Mouse (Mus musculus) urinary bladder, postnatal 4 days (tissue): Measurements from ENCODE around the gene Recql.

Source experiments
- DNase-seq, 2 experiments: peaks; one replicate each; pipeline ENCODE4 v3.0.0; 2021 to 2022; ENCODE audit warnings: low spot score in 2 of 2

Gene Recql

GRCm38 (mm10) chr6:142387011-142387754, at the start of gene Recql, which contains the start of gene Golt1b:
Gene Recql, minus strand, starts transcription at chr6:142387087.
Gene Golt1b, plus strand, starts transcription at chr6:142387221.
- peak; percentile 98 for DNase-seq

- DNase-seq = no peak
Observed at GRCm38 (mm10) chr6:142429072-142429471, 42.2 kb upstream of the Recql start.

DNA sequence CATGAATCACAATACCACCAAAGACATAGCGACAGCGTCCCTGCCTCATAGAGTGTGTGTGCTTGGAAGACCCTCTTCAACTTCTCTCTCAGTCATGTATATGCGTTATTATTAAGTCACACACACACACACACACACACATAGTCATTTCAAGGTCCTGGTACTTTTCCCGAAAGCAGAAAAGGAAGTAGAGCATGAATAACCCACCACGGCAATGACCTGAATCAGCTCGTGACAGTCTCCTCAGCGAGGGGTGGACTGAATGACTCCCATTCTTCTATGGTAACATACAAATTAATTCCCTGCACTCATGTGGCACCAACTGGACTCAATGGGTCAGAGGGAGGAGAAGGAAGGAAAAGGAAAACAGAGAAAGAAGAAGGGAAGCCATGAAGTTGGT, 38.1 kb upstream of the Recql start:
- no peak for DNase-seq

GRCm38 (mm10) chr6:142414597-142414996, 27.7 kb upstream of the Recql start:
- DNase-seq = no peak

DNA sequence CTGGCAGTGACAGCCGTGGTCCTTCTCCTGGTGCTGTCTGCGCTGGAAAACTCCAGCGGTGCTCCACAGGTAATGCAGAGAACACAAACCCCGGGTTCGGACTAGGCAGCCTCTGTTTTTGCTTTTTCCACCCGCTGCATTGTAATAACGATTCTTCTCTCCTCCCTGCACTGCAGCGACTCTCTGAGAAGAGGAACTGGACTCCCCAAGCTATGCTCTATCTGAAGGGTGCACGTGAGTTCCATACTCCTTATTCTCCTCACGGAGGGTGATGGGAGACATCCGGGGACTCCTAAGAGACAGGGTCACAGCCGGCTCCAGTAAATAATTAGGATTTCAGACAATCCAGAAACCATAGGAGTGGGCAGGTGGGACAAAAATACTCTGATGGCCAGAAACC, 27.0 kb upstream of the Recql start:
- DNase-seq = no peak

DNA sequence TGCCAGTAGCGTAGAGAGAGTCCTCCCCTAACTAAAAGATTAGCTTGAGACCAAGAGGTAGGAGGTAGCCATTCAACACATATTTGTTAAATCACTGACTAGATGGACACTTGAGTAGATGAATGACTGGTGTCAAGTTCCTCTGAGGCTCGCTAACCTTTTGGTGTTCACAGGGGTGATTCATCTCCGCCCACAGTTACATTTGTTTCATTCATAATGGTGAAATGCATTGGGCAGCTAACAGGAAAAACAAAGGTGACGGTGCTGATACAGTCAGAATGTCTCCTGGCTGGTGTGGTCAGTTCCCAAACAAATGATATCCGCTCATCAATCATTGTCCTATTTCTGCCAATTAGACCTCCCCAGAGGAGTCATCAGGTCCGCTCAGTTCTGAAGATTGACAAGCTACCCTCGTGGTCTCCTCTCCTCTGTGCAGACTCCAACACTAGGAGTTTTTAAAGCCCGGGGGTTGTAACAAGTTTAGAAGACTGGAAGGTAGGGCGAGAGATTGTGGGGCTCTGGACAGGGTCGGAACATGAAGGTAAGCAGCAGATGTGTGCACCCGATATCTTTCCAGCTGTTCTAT, 26.1 kb upstream of the Recql start, which contains the start of gene Spx:
Spx (plus strand) TSS at position 536 of the 586 bp plus-strand sequence.
- DNase-seq = no peak

DNA sequence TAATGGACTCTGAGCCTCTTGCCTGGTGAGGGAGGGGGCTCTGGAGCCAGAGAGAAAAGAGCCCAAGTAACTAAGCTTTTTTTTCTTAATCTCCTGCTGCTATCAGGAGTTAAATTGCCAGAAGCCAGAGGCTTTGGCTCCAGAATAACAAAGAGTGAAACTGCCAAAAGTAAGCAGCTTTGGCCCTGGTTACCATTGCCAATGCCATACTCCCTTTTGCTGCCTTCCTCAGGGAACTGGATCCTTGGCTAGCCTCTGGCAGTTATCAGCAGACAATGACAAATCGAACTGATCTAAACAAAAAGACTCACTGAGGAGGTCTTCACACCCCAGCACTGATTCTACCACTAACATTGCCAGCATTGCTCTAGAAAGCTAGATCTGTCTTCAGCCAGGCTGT, 24.3 kb upstream of the Recql start:
- no peak for DNase-seq

DNA sequence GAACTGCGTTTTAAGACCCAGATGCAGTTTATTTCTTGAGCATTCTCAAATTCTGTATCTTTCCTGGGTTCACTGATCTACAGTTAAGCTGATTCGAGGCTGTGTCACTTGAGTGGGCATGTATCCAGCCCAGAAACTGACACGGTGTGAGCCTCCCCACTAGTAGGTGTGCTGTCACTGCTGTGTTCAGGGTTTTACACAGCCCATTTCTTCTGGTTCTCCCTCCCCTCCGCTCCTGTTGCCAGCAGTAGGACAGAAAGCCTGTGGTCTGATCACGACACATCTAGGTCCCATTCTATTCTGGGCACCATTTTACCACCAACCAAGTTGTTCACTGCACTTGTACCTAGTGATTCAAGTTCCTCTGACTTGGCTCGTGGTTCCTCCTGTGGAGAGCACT, 8.9 kb upstream of the Recql start:
- DNase-seq = peak in 1 of 2 experiments; percentile 17

DNA sequence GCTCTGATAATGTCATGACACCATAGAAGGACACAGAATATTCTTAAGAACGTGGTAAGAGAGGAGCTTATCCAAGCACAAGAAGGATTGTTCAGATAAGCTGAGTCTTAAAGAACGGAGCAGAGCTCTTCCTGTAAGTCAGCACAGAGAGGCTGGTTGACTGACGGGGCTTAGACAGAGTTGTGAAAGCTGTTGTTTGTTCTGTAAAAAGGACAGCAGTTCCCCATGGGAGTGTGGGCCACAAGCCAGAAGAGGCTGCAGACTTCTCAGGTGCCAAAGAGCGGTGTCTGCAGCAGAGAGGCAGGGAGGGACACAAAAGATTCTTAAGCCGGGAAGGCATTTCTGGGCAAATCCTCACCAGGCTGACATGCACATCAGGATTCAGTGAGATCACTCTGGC, 7.8 kb upstream of the Recql start:
- DNase-seq = peak in 1 of 2 experiments; percentile 57

DNA sequence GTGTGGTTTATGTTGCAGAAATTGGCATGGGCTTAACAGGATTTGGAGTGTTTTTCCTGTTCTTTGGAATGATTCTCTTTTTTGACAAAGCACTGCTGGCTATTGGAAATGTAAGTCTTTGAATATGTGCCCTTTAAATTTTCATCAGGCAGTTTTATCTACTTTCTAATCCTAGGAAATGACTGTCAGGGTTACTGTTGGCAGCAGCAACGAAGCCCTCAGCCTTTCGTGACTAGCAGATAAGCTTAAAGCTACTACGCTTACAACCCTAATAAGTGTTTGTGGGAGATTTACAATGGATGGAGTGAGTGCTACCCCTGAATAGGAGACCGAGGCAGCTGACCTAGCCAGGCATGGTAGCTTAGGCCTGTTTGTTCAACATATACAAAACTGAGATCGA, 5.4 kb upstream of the Recql start:
- no peak for DNase-seq

DNA sequence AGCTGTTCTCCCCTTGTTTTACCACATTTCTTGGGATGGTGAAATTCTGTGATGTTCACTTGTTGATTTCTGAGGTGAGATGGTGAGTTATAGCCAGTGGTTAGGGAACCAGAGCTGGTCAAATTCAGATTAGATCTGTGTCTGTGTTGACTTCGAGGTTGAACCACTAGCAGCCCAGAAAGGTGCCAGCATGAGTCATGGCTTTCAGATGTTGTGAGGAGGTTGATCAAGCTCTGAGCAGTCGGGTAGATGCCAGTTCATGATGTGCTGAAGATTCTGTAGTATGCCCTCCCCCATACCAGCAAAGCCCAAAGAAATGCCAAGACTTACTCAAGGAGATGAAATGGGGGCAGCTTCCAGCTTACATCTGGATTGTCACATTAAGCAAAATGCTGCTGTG, 2.2 kb upstream of the Recql start:
- DNase-seq = no peak

GRCm38 (mm10) chr6:142387755-142388271, 926 bp upstream of the Recql start:
- no peak for DNase-seq

GRCm38 (mm10) chr6:142386285-142387010, 439 bp downstream of the Recql start:
- DNase-seq = no peak

DNA sequence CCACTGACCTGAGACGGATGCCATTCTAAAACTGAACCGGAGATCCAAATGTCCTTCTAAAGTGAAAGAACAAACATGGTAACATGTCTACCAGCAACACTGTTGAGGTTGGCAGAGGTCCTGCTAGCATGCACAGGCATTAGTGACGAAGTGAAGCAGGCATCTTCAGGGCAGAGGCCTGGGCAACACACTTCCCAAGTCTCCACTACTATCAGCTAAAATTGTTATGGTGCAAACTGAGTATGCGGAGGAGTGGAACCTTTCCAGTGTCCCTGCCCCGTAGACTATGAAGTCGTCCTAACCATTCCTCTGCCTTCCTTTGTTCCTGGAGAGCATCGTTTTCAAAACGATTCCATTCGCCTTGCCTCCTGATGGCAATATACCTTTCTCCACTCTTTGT, 2.4 kb downstream of the Recql start:
- no peak for DNase-seq

DNA sequence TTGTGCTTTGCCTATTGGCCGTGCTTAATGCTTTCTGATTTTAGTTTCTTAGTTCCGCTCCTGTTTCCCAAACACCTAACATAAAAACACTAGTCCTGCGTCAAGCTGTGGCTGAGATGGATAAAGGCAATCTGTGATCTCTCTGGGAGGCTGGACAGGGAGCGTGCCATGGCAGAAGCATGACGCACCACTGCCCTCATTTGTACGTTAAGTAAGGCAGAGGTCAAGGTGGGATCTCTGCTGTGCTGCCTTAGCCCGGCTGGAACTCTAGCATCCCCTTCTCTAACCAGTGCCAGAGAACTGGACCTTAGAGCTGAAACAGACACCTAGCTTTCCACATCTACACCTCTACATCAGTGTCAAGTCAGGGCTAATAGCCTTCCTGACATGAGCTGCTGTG, 5.3 kb downstream of the Recql start:
- no peak for DNase-seq

GRCm38 (mm10) chr6:142379961-142380360, 6.9 kb downstream of the Recql start:
- DNase-seq = no peak

DNA sequence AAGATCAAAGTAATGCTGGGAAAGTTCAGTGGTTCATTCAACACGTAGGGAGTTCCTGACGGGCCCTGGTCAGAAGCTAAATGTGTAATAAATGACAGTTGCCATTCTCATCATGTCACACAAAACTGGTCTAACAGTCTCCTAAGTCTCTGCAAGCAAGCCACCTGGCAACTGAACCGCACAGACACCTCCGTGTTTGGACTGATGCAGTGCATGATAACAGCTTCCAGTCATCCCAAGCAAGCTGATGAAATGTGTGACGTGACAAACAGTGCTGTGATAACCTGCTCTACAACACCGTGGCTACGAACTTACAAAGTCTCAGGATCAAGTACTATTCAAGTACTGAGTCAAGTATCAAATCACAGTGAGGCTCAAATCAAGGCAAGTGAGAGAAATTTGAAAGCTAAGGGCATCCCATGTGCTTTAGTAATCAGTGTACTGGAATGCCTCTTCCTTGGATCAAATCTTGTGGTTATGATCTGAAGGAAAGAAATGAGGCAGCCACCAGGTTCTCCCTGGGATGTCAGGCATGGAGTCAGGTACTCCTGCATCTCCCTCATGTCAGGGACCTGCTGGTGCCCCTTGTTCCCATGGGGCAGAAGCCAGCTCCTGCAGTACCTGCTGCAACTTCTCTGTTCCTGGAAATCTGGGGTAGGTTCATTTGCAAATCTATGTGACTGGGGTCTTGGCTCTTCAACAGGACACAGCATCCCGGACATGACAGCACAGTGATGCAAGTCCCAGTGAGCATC, 8.1 kb downstream of the Recql start:
- no peak for DNase-seq

DNA sequence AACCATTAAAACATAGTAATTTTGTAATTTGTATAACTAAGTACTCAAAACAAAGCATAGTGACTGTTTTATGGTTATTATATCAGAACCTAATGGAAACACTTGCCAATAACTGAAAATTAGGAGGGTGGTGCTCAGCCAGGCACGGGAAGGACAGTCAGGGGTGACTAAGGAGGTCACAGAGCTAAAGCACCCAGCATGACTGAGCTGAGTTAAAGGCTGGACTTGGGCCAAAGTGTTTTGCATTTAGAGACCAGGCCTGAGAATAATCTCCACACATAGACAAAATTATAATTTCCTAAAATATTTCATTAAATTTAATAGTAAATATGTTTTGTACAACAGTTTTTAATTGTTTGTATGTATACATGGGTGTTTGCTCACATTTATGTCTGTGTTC, 9.8 kb downstream of the Recql start:
- DNase-seq = no peak

- DNase-seq = no peak
Observed at GRCm38 (mm10) chr6:142369568-142369967, 17.3 kb downstream of the Recql start.

- no peak for DNase-seq
Observed at GRCm38 (mm10) chr6:142367565-142367964, 19.3 kb downstream of the Recql start.

- no peak for DNase-seq
Observed at GRCm38 (mm10) chr6:142366473-142367018, 20.3 kb downstream of the Recql start.
